Mouse (Mus musculus) stomach, embryonic 16.5 days (tissue): ENCODE results near the gene Tekt5. TPM values are rescaled to one million over a fixed set of nuclear protein-coding genes. Genes with fewer than 3 reads are reported as not detected.
A peak's percentile ranks its signal among the peaks of the same experiment; 100 is the strongest.

Source experiments
- ATAC-seq: fragments of 200-750 bp; cut with Nextera tagmentation; 2 replicates; pipeline ENCODE4 v1.8.0; 2017; ENCODE audit warnings: moderate number of reproducible peaks, moderate TSS enrichment; ENCODE audit not compliant: insufficient read depth, low FRiP score
- H3K27ac ChIP-seq: fragments of 300-500 bp; sonication (generic); 2 replicates; pipeline ENCODE4 v1.5.1; 2014; ENCODE audit warnings: low read length
- H3K27me3 ChIP-seq: fragments of 300-500 bp; sonication (generic); 2 replicates; pipeline ENCODE4 v1.6.1; 2014; ENCODE audit warnings: low read length, control low read depth, mixed read lengths; ENCODE audit not compliant: control insufficient read depth, insufficient read depth
- H3K36me3 ChIP-seq: fragments of 300-500 bp; sonication (generic); 2 replicates; pipeline ENCODE4 v1.6.1; 2014; ENCODE audit warnings: low read length; ENCODE audit not compliant: control insufficient read depth, insufficient read depth
- H3K4me1 ChIP-seq: fragments of 300-500 bp; sonication (generic); 2 replicates; pipeline ENCODE4 v1.6.1; 2014; ENCODE audit warnings: low read length, control low read depth, mixed read lengths; ENCODE audit not compliant: control insufficient read depth, insufficient read depth
- H3K4me2 ChIP-seq: fragments of 300-500 bp; sonication (generic); 2 replicates; pipeline ENCODE4 v1.6.1; 2014; ENCODE audit warnings: low read depth, low read length, mixed read lengths
- H3K4me3 ChIP-seq: fragments of 300-500 bp; sonication (generic); replicated peaks from 2 replicates; pipeline ENCODE4 v1.5.1; 2014; ENCODE audit warnings: mild to moderate bottlenecking, low read length
- H3K9ac ChIP-seq: fragments of 300-500 bp; sonication (generic); 2 replicates; pipeline ENCODE4 v1.6.1; 2014; ENCODE audit warnings: low read length
- H3K9me3 ChIP-seq: fragments of 300-500 bp; sonication (generic); replicated peaks from 2 replicates; pipeline ENCODE4 v1.6.1; 2016; ENCODE audit warnings: low read length, control low read depth; ENCODE audit not compliant: control insufficient read depth
- WGBS: fragments of 180-500 bp; shearing (Covaris S2); extraction: QIAGEN DNeasy Blood & Tissue Kit; methylation state at CpG from one replicate; pipeline ENCODE4 v1.1.7; 2014; 5-methylcytosine and 5-hydroxymethylcytosine counted together
- polyA plus RNA-seq: library from polyadenylated mRNA; unstranded; fragments of >200 nt; fragmentation: Nextera tagmentation; extraction: Ambion mirVana; gene quantifications from 2 replicates; pipeline ENCODE4 v1.2.1, GENCODE M21; 2015

Tekt5 gene
- polyA plus RNA-seq, 1 experiment from 2014 or later, result 1.7 TPM

DNA sequence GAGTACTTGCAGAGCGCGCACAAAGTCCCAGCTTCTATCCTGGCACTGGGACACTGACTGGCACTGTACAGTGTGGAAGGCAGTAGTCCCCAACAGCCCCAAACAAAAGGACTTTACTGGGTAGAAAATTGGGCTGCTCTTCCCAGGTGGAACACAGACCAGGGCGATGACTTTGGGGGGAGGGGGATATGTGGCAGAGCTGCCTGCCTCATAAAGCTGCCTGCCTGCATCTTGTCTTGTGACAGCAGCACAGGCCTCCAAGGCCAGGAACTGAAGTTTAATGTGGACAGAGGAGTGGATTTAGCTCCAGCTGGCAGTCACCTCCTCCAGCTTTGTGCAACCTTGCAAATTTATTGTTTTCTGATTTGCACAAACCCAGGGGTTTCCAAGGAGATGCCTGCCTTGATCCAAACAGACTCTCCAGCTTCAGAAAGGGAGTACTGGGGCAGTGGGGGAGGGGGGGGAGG, 25.8 kb downstream of the Tekt5 start:
- H3K9ac ChIP-seq, result no peak overlapping the region
- no peaks in the 10 kb centered on the region for H3K9me3 ChIP-seq
- no peaks in the 10 kb centered on the region for H3K27me3 ChIP-seq
- H3K27ac ChIP-seq, result peak overlapping the region; percentile 41; the same call in 1 of the 2 replicates
- peaks cover 14% of the 10 kb centered on the region for H3K4me1 ChIP-seq
- ATAC-seq, result no peak
- no peak overlapping the region for H3K4me3 ChIP-seq
- WGBS, result 57% methylated on average over 3 of the region's 3 CpGs
- H3K4me2 ChIP-seq, result no peak overlapping the region
- no peaks in the 10 kb centered on the region for H3K36me3 ChIP-seq

DNA sequence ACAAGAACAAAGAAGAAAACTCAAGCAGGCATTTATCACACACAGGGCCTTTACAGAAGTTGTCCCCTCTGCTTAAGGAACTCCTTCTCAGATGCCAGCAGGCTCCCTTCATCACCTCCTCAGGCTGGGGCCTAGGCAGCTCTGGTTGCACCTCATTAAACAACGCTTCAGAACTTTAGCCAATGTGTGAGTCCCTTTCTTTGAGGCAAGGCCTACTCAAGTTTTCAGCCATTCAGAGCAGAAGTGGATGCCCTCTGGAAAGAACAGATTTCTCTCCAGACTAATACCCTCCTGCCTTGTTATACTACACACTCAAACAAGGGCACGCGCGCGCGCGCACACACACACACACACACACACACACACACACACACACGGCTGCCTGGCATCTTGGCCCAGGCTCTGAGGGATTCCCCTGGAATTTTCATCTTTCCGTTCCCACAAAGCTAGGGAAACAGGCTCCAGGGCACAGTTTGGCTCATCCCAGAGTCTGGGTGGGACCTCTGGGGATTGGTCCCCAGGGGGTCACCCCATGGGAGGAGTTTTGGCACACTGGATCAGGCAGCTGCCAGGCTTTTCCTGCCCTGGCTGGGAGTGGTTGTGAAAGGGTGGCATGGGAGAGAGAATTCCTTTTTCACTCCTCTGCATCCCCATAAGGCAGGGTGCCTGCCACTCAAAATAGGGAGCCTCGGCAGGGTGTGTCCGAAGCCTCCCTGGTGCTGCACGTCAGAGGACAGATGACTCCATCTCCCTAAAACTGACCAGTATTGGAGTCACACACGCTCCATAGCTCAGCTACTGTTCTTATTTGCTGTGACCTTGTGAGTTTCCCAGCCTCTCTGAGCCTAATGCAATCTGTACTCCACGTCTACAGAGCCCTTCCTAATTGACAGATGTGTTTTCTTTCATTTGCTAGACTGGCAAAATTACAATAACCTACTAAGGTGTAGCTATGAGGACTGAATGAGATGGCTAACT, 28.8 kb downstream of the Tekt5 start:
- WGBS, result 64% methylated on average over 14 of the region's 14 CpGs
- ATAC-seq, result peak; percentile 72; the same call in 1 of the 2 replicates

DNA sequence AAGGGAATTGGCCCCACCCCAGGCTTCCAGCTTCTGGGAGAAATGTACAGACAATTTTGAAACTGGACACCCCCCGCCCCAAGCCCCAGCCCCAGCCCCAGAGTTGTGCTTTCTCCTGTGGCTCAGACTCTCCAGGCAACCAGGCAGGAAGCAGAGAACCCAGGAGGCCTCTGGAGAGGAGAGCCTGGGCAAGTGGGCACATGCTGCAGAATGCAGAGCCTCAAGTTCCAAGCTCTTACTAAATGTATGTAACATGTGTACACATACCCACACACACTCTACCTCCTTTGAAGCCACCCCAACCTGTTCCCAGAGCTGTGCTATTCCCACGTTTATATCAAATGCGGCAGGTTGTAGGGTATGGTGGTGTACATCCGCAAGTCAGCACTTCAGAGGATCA, 29.5 kb downstream of the Tekt5 start:
- no peaks in the 10 kb centered on the region for H3K27me3 ChIP-seq
- WGBS, result 56% methylated on average over 4 of the region's 4 CpGs
- H3K9me3 ChIP-seq, result no peaks in the 10 kb centered on the region
- H3K4me3 ChIP-seq, result no peak overlapping the region
- 0 out of 2 replicates have a peak overlapping the region, but pooled peaks have one; percentile 1 for H3K9ac ChIP-seq
- H3K4me2 ChIP-seq, result no peak overlapping the region
- H3K4me1 ChIP-seq, result peaks cover 14% of the 10 kb centered on the region
- ATAC-seq, result peak; percentile 45; the same call in 1 of the 2 replicates
- H3K27ac ChIP-seq, result peak overlapping the region; percentile 86
- H3K36me3 ChIP-seq, result no peaks in the 10 kb centered on the region

More for the DNA sequence above, 28.8 kb downstream of the Tekt5 start:
- Histone ChIP-seq H3K36me3 (no peaks in the 10 kb centered on the region), H3K9me3 (no peaks in the 10 kb centered on the region), H3K9ac (0 out of 2 replicates have a peak overlapping the region, but pooled peaks have one; percentile 1), H3K27ac (peak overlapping the region; percentile 86), H3K27me3 (no peaks in the 10 kb centered on the region), H3K4me2 (no peak overlapping the region), H3K4me1 (peaks cover 14% of the 10 kb centered on the region), H3K4me3 (no peak overlapping the region)

DNA sequence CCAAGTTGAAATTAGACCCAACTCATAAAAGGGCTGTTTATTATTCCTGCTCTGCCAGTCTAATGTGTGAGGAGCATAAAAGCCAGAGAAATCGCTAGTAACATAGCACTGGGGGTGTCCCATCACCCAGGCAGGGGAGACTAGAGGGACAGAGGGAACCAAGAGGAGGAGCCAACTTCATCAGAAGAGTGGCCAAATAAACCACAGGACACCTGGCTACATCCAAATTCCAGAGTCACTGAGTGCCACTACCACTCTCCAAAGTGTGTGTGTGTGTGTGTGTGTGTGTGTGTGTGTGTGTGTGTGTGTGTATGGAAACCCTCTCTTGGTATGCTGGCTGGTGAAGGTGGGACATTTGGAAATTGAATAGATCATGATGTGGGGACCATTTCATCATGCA, 32.2 kb downstream of the Tekt5 start:
- H3K27ac ChIP-seq, result no peak overlapping the region
- H3K36me3 ChIP-seq, result no peaks in the 10 kb centered on the region
- no peak overlapping the region for H3K4me2 ChIP-seq
- no peaks in the 10 kb centered on the region for H3K9me3 ChIP-seq
- no peak for ATAC-seq
- 56% methylated on average over 1 of the region's 1 CpGs for WGBS
- peaks cover 10% of the 10 kb centered on the region; the same call in 1 of the 2 replicates for H3K4me1 ChIP-seq
- no peak overlapping the region for H3K9ac ChIP-seq
- H3K4me3 ChIP-seq, result no peak overlapping the region
- no peaks in the 10 kb centered on the region for H3K27me3 ChIP-seq

GRCm38 (mm10) chr16:10359241-10359640, 36.0 kb downstream of the Tekt5 start:
- no peaks in the 10 kb centered on the region for H3K36me3 ChIP-seq
- no peak overlapping the region for H3K4me2 ChIP-seq
- ATAC-seq, result no peak
- no peak overlapping the region for H3K27ac ChIP-seq
- H3K4me3 ChIP-seq, result no peak overlapping the region
- no peak overlapping the region for H3K9ac ChIP-seq
- H3K4me1 ChIP-seq, result peaks cover 16% of the 10 kb centered on the region; the same call in 1 of the 2 replicates
- no peaks in the 10 kb centered on the region for H3K27me3 ChIP-seq
- no peaks in the 10 kb centered on the region for H3K9me3 ChIP-seq
- 87% methylated on average over 6 of the region's 6 CpGs for WGBS

DNA sequence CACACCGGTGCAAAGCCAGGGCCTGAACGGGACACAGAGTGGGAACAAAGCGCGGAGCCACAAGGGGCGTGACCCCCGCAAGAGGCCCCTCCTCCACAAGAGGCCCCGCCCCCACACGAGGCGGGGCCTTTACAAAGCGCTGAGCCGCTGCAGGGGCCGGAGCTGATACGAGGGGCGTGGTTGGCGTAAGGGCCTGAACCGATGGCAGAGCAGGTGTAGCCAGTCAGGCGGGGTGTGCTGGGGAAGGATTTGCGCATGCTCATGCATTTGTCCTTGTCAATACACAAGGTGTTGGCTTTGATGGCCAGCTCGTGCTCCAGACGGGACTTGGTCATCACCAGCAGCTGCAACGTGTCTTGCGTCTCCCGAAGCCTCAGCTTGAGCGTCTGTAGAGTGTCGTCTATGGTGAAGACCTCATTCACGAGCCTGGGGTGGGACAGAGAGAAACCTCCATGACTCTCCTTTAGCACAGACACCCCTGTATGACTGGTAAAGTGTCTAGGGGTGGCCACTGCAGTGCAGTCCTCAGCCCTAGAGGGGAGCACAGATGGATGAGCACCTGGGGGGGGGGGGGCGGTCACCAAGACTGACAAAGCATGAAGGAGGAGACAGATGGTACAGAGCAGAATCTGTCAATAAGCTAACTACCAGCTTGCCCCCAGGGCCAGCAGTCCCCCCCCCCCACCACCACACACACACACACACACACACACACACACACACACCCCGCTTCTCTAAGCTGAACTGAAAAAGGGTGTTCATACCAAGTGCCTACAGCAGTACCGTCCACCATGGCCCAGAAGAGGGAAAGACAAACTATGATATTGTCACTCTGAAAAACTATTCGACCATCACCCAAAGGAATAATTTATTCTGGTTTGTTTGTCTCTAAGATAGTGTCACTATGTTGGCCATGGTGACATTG, 37.0 kb downstream of the Tekt5 start:
- 14% methylated on average over 30 of the region's 30 CpGs for WGBS
- H3K9ac ChIP-seq, result peak overlapping the region; percentile 42
- H3K27ac ChIP-seq, result peak overlapping the region; percentile 69
- H3K27me3 ChIP-seq, result no peaks in the 10 kb centered on the region
- peak overlapping the region; percentile 25 for H3K4me3 ChIP-seq
- H3K4me2 ChIP-seq, result peak overlapping the region; percentile 49
- peak; percentile 94 for ATAC-seq
- no peaks in the 10 kb centered on the region for H3K36me3 ChIP-seq
- no peaks in the 10 kb centered on the region for H3K9me3 ChIP-seq
- H3K4me1 ChIP-seq, result peaks cover 16% of the 10 kb centered on the region; the same call in 1 of the 2 replicates

DNA sequence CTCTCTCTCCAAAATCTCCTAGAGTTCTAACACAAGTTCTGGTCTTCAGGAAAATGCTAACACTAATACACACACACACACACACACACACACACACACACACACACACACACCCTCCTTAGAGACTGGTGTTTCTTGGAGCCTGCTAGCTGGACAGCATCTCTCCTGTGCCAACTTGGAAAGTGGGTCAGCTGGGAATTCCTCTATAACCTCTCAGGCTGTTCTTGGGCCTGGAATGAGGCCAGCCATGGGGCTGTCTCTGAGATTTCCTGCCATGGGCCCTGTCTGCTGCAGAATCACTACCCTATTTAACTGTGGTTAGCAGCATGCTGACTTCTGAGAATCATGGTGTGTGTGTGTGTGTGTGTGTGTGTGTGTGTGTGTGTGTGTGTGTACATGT, 40.3 kb downstream of the Tekt5 start:
- Histone ChIP-seq H3K36me3 (no peaks in the 10 kb centered on the region), H3K9me3 (no peaks in the 10 kb centered on the region), H3K4me3 (no peak overlapping the region), H3K4me2 (no peak overlapping the region), H3K9ac (no peak overlapping the region), H3K27ac (no peak overlapping the region; the same call in 1 of the 2 replicates), H3K27me3 (no peaks in the 10 kb centered on the region), H3K4me1 (peaks cover 16% of the 10 kb centered on the region; the same call in 1 of the 2 replicates)
- no peak for ATAC-seq

DNA sequence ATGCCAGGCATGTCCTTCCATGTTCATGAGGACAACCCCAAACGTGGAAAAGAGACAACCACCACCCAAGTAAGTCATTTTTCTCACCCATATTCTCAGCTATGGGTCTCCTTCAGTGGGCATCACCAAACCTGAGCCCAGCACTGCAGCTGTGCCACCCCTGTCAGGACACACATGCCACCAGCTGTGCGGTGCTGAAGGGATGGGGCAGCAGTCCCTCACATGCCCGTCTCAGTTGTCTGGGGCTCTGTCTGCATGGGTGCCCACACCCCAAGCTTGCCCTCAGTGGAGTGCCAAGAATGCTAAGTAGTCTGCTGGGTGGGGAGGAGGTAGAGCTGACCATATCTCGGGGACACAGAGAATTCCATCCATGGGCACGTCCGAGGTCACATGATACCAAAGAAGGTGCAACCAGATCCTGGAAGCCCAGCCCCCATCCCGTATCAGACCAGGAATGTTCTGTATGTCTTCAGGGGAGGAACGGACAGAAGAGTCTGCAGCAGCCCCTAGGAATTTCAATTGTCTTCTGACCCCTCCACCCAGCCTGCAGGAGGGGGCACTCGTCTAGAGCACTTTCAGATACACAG, 44.1 kb downstream of the Tekt5 start:
- no peak overlapping the region for H3K9ac ChIP-seq
- H3K4me1 ChIP-seq, result peaks cover 13% of the 10 kb centered on the region; the same call in 1 of the 2 replicates
- H3K27me3 ChIP-seq, result no peaks in the 10 kb centered on the region
- no peak overlapping the region for H3K4me2 ChIP-seq
- H3K27ac ChIP-seq, result no peak overlapping the region
- no peak overlapping the region for H3K4me3 ChIP-seq
- WGBS, result 52% methylated on average over 9 of the region's 9 CpGs
- ATAC-seq, result no peak
- H3K36me3 ChIP-seq, result no peaks in the 10 kb centered on the region
- no peaks in the 10 kb centered on the region for H3K9me3 ChIP-seq
